Mouse (Mus musculus) heart, postnatal 14 days (tissue): Measurements from ENCODE around the gene A630001G21Rik. TPM values are rescaled to one million over a fixed set of nuclear protein-coding genes. Genes with fewer than 3 reads are reported as not detected.

ENCODE experiments used
- DNase-seq, 2 experiments: peaks; one replicate each; pipeline ENCODE4 v3.0.0; 2021 to 2022
- intact Hi-C: fragments of 180-260 bp; cut with DNase I; formaldehyde crosslinking; loops from one replicate; pipeline ENCODE4 v1.15.1; 2025
- microRNA-seq, 2 experiments: library from miRNA; unstranded; fragments of <30 nt; microRNA quantifications; one replicate each; pipeline ENCODE4 v1.2.0; 2021 to 2022
- total RNA-seq, 2 experiments: library from RNA; stranded (reverse); gene quantifications; 2 replicates each; pipeline ENCODE4 v1.2.3; 2021

The A630001G21Rik gene
- total RNA-seq, 2 experiments from 2014 or later: 0.76 to 0.80 TPM

- DNase-seq: no peak
- intact Hi-C loops: no loop called here
Measured at GRCm38 (mm10) chr1:85686666-85687065, 91.8 kb downstream of the A630001G21Rik start.

- intact Hi-C loops: no loop called here
- DNase-seq: no peak
Measured at GRCm38 (mm10) chr1:85680226-85680625, 98.2 kb downstream of the A630001G21Rik start.

Small RNAs within 50 kb of the gene (microRNA-seq; reads per million reads assigned to microRNA genes)
- gene Gm25472: 0 reads per million in 2 experiments
- 0 to 0.12 reads per million in 2 experiments for gene Mir8096

Other genes starting within 250 kb of the A630001G21Rik start
- gene G530012D18Rik, start 203.0 kb downstream of the A630001G21Rik start, total RNA-seq: not detected
- gene Sp110, start 179.8 kb downstream of the A630001G21Rik start, total RNA-seq: 1 to 10 TPM; 3.8 to 4.6 TPM
- 1 to 10 TPM; 1.6 to 2.2 TPM for gene Sp140, start 178.3 kb downstream of the A630001G21Rik start, total RNA-seq
- gene Sp100, start 128.7 kb downstream of the A630001G21Rik start, total RNA-seq: 10 to 100 TPM; 16.2 to 17.4 TPM
- 100 to 1,000 TPM in 1 of 2 experiments, 10 to 100 TPM in 1; 93.5 to 101 TPM for gene Cab39, start 14.8 kb upstream of the A630001G21Rik start, total RNA-seq
- 10 to 100 TPM; 87.2 to 93.8 TPM for gene Itm2c, start 115.6 kb upstream of the A630001G21Rik start, total RNA-seq
- gene 4933407L21Rik, start 149.8 kb upstream of the A630001G21Rik start, total RNA-seq: not detected
- not detected for gene Gpr55, start 182.4 kb upstream of the A630001G21Rik start, total RNA-seq
- not detected for gene Spata3, start 238.2 kb upstream of the A630001G21Rik start, total RNA-seq